24 mouse cellular contexts compared by ENCODE assay signal in the genomic region with DNA sequence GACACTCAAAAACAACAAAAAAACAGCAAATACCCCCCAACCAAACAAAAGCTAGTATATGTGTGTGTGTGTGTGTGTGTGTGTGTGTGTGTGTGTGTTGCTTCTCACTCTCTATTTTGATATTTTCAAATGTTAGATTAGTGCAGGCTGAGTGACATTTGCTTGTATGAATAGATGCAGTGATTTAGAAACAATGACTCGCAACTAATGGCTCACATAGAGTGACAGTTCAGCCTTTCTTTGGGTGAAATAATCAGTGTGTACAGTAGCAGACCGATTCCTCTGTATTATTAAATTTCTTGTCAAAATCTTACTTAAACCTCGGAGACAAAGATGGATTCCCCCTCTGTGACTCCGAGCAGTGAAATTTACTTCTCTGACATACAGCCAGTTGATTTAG.
"Had no signal": no experiment of that assay in that cellular context is flagged by ENCODE, and none has a peak within 500 bp of the region (broad histone marks: within the 10 kb centered on the region; RNA-seq: fewer than 3 reads in every experiment).

No protein-coding gene starts in this region.

- H3K9me3 ChIP-seq: limb, embryonic 10.5 days; limb, embryonic 13.5 days; liver, embryonic 12.5 days; liver, embryonic 15.5 days; lung, embryonic 15.5 days; midbrain, embryonic 10.5 days; neural tube, embryonic 13.5 days had no signal

- DNase-seq: kidney, postnatal 25 days; layer of hippocampus, adult 9-11 months; liver; lung, adult 18-20 months; lung, postnatal 10 days; lung, postnatal 36 days; midbrain, embryonic 14.5 days; right cerebral cortex, adult 18-20 months; right cerebral cortex, postnatal 14 days; right cerebral cortex, postnatal 4 days; thymus, adult 2 months; thymus, postnatal 14 days; thymus, postnatal 4 days had no signal

- H3K27ac ChIP-seq: kidney, postnatal 0 days; layer of hippocampus, adult 2 months; limb, embryonic 10.5 days; limb, embryonic 13.5 days; liver, embryonic 12.5 days; liver, embryonic 15.5 days; lung, embryonic 15.5 days; midbrain, embryonic 10.5 days; neural tube, embryonic 13.5 days; stomach, postnatal 0 days had no signal

- H3K36me3 ChIP-seq: limb, embryonic 10.5 days; limb, embryonic 13.5 days; liver, embryonic 12.5 days; liver, embryonic 15.5 days; lung, embryonic 15.5 days; midbrain, embryonic 10.5 days; neural tube, embryonic 13.5 days had no signal

- H3K4me2 ChIP-seq: limb, embryonic 13.5 days; liver, embryonic 12.5 days; liver, embryonic 15.5 days; lung, embryonic 15.5 days; neural tube, embryonic 13.5 days had no signal

- H3K9ac ChIP-seq: limb, embryonic 13.5 days; liver, embryonic 12.5 days; liver, embryonic 15.5 days; lung, embryonic 15.5 days; neural tube, embryonic 13.5 days had no signal

- H3K27me3 ChIP-seq: limb, embryonic 13.5 days; liver, embryonic 12.5 days; liver, embryonic 15.5 days; lung, embryonic 15.5 days; megakaryocyte, embryonic 14.5 days; neural tube, embryonic 13.5 days had no signal

- H3K4me3 ChIP-seq: layer of hippocampus, adult 2 months; limb, embryonic 10.5 days; limb, embryonic 13.5 days; liver, embryonic 12.5 days; liver, embryonic 15.5 days; lung, embryonic 15.5 days; megakaryocyte, embryonic 14.5 days; midbrain, embryonic 10.5 days; neural tube, embryonic 13.5 days had no signal

- ATAC-seq: liver, embryonic 12.5 days had no signal

- H3K4me1 ChIP-seq: limb, embryonic 10.5 days; limb, embryonic 13.5 days; liver, embryonic 12.5 days; liver, embryonic 15.5 days; lung, embryonic 15.5 days; megakaryocyte, embryonic 14.5 days; neural tube, embryonic 13.5 days had no signal
